Mouse (Mus musculus) erythroblast, embryonic 14.5 days (primary cell): ENCODE measurements around the gene Pdxp.

Experiments
- GATA1 ChIP-seq: IDR thresholded peaks from 2 replicates; pipeline ENCODE4 v1.6.1; 2012; ENCODE audit warnings: low read length, inconsistent platforms, mixed read lengths
- TAL1 ChIP-seq: IDR thresholded peaks from 3 replicates; pipeline ENCODE4 v1.6.1; 2012; ENCODE audit warnings: low read length, inconsistent platforms, mixed read lengths

DNA sequence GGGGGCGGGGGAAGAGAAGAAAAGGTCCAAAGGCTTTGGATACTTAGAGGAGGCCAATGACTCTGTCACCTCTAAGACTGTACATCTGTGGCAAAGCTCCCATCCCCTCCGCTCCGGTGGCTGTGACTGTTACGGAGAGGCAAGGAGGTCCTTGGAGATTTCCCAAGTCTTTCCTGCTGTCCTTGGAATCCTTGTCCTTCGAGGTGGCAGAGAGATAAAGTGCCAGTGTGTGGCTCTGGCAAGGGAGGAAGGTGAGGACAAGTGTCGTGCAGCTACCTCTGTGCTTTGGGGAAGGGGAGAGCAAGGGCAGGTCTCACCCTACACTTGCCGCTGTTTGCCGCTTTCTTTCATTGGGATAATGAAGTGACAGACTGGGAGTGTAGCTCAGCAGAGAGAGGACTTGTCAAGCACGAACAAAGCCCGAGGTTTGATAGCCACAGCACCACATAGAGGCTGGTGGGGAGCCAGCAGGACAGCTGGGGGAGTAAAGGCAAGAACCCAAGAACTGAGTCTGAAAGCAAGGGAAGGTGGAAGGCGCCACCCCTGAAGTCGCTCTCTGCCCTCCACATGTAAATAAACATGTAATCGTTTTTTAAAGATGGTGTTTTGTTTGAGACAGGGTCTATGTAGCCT lies 39.8 kb upstream of the Pdxp start:
- TF ChIP-seq GATA1: no peak
- TF ChIP-seq TAL1: no peak
